Mouse (Mus musculus) limb, embryonic 13.5 days (tissue): ENCODE results near the gene Med13l. TPM values are rescaled to one million over a fixed set of nuclear protein-coding genes. Genes with fewer than 3 reads are reported as not detected.

Experiments
- ATAC-seq: fragments of 200-750 bp; cut with Nextera tagmentation; 2 replicates; pipeline ENCODE4 v1.8.0; 2017; ENCODE audit warnings: low read depth, moderate number of reproducible peaks, moderate TSS enrichment; ENCODE audit not compliant: low FRiP score
- H3K27ac ChIP-seq: fragments of 300-500 bp; sonication (generic); 2 replicates; pipeline ENCODE4 v1.5.1; 2015; ENCODE audit warnings: inconsistent platforms, mild to moderate bottlenecking, moderate library complexity
- H3K27me3 ChIP-seq: fragments of 300-500 bp; sonication (generic); 2 replicates; pipeline ENCODE4 v1.6.1; 2015; ENCODE audit warnings: mild to moderate bottlenecking, inconsistent platforms
- H3K36me3 ChIP-seq: fragments of 300-500 bp; sonication (generic); 2 replicates; pipeline ENCODE4 v1.6.1; 2015; ENCODE audit warnings: inconsistent platforms, mild to moderate bottlenecking, moderate library complexity
- H3K4me1 ChIP-seq: fragments of 300-500 bp; sonication (generic); 2 replicates; pipeline ENCODE4 v1.6.1; 2015; ENCODE audit warnings: inconsistent platforms
- H3K4me2 ChIP-seq: fragments of 300-500 bp; sonication (generic); replicated peaks from 2 replicates; pipeline ENCODE4 v1.6.1; 2015; ENCODE audit warnings: inconsistent platforms, mild to moderate bottlenecking, moderate library complexity
- H3K4me3 ChIP-seq: fragments of 300-500 bp; sonication (generic); 2 replicates; pipeline ENCODE4 v1.5.1; 2015; ENCODE audit warnings: moderate library complexity, mild to moderate bottlenecking, inconsistent platforms
- H3K9ac ChIP-seq: fragments of 300-500 bp; sonication (generic); 2 replicates; pipeline ENCODE4 v1.6.1; 2015; ENCODE audit warnings: mild to moderate bottlenecking, inconsistent platforms
- H3K9me3 ChIP-seq: fragments of 300-500 bp; sonication (generic); 2 replicates; pipeline ENCODE4 v1.6.1; 2016; ENCODE audit warnings: inconsistent platforms
- WGBS: fragments of 180-500 bp; shearing (Covaris S2); methylation state at CpG from one replicate; pipeline ENCODE4 v1.1.7; 2015; 5-methylcytosine and 5-hydroxymethylcytosine counted together
- polyA plus RNA-seq: library from polyadenylated mRNA; unstranded; fragments of >200 nt; fragmentation: Nextera tagmentation; extraction: Ambion mirVana; gene quantifications from 2 replicates; pipeline ENCODE4 v1.2.1, GENCODE M21; 2015

Med13l gene
- polyA plus RNA-seq, 1 experiment from 2014 or later: 19.1 TPM

DNA sequence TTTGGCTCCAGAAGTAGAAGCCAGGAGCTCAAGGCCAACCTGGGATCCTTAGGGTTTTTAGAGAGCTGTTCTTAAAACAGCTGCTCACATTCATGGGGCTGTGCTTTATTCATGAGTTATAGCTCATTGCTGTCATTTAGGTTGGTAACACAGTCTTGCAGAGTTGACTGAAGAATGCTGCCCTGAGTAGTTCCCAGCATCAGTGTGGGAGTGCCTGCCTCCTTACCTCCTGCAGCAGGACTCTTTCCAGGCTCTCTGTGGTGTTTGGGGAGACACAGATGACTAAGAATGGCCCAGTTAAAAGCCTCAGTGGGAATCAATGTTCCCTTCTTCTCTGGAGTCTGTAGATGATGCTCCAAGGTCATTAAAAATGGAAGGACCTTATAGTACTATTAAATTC, 111.6 kb downstream of the Med13l start:
- no peak overlapping the region for H3K9ac ChIP-seq
- no peak overlapping the region for H3K27ac ChIP-seq
- H3K9me3 ChIP-seq: no peaks in the 10 kb centered on the region
- peaks cover 13% of the 10 kb centered on the region for H3K36me3 ChIP-seq
- no peaks in the 10 kb centered on the region for H3K27me3 ChIP-seq
- ATAC-seq: no peak
- peaks cover 71% of the 10 kb centered on the region for H3K4me1 ChIP-seq
- H3K4me3 ChIP-seq: no peak overlapping the region
- H3K4me2 ChIP-seq: no peak overlapping the region

DNA sequence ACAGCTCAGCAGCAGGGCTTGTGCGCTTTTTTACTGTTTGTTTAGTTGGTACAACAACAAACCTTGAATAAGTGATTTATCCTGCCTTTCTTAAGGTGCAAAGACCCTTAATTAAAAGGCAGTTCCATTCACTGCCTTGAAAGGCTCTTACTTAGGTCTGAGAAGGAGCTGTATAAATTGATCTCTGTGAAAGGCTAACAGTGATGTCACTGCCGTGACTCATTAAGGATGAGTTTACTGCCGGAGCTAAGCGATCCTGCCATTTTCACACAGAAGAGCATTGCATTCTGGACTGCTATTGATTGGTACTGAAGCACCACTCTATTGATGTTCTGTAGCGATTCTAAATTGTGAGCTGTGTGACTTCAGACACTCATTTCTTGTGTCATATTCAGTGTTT, 113.4 kb downstream of the Med13l start:
- 52% methylated on average over 5 of the region's 5 CpGs for WGBS
- no peak overlapping the region for H3K4me3 ChIP-seq
- no peak overlapping the region for H3K27ac ChIP-seq
- no peak overlapping the region for H3K9ac ChIP-seq
- H3K4me1 ChIP-seq: peaks cover 71% of the 10 kb centered on the region
- H3K9me3 ChIP-seq: no peaks in the 10 kb centered on the region
- ATAC-seq: no peak
- peaks cover 13% of the 10 kb centered on the region for H3K36me3 ChIP-seq
- H3K27me3 ChIP-seq: no peaks in the 10 kb centered on the region
- no peak overlapping the region for H3K4me2 ChIP-seq

DNA sequence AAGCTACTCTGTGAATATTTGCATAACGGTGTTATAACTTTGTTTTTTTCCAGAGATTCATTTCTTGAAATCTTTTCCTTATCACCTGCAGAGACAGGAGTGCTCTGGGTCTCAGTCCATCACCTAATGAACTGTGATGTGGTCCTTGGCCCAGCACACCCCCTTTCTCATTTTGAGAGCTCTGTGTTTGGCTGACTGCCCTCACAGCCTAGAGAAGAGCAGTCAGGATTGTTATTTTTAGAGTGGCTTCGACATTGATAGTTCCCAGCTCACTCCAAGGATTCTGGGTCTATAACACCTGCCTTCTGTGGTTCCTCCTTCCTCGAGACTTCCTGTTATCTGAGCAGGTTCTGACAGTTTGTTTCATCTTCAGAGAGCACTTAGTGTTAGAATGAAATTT, 113.8 kb downstream of the Med13l start:
- Histone ChIP-seq H3K9me3 (no peaks in the 10 kb centered on the region), H3K4me1 (peaks cover 66% of the 10 kb centered on the region)

DNA sequence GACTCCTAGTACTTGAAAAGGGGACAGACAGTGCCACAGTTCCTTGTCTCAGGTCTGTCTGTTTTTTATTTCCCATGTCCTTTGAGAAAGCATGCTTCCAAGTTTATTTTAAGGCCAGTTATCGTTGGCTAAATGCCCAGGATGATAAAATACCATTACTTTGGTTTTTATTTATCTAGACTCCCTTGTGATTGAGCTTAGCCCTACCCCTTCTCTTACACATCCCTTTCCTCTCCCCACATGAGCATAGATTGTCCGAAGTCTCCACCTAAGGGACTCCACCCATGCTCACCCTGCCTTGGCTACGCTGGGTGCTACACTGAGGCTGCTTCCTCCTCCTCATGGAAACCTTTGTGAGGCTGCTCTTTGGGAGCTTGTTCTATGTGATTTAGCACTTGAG, 115.2 kb downstream of the Med13l start:
- no peak for ATAC-seq
- Histone ChIP-seq H3K36me3 (peaks cover 19% of the 10 kb centered on the region), H3K9ac (no peak overlapping the region), H3K4me3 (no peak overlapping the region), H3K4me2 (no peak overlapping the region), H3K4me1 (peaks cover 57% of the 10 kb centered on the region), H3K27ac (no peak overlapping the region), H3K27me3 (no peaks in the 10 kb centered on the region), H3K9me3 (no peaks in the 10 kb centered on the region)
- WGBS: 75% methylated on average over 3 of the region's 3 CpGs

More for the DNA sequence above, 113.8 kb downstream of the Med13l start:
- no peak for ATAC-seq
- Histone ChIP-seq H3K27me3 (no peaks in the 10 kb centered on the region), H3K27ac (no peak overlapping the region), H3K9ac (no peak overlapping the region), H3K4me3 (no peak overlapping the region), H3K36me3 (peaks cover 17% of the 10 kb centered on the region), H3K4me2 (no peak overlapping the region)
- 57% methylated on average over 3 of the region's 3 CpGs for WGBS

DNA sequence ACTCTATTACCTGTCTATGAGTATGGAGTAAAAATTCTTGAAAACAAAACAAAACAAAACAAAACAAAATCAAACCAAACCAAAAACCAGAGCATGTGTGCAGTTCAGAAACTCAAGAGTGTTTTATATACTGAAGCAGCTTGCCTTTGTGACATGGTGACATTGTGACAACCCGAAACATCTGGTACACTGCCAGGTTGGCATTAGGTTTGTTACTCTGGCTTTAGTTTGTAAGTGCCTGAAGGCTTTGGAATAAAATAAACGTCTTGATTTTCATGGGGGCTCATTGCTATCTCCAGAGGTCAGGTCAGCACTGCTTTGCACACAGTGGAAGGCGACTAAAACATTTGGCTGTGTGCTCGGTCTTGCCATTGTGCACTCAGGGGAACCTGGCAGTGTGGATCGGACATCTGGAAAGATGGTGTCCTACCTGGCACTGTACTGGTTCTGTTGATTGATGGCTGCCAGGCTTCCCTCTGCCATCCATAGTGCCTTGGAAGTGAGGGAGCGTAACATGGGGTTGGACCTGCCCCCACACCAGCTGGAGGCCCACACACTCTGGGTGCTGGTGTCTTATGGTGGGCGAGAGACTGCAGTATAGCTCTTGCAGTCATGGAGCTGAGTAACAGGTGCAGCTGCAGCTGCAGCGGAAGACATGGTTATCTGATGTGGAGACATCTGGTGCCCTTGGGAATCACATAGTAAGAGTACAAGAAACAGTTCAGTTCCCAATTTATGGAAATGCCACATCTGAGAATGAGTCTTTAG, 115.9 kb downstream of the Med13l start:
- H3K9ac ChIP-seq: no peak overlapping the region
- ATAC-seq: no peak
- no peak overlapping the region for H3K4me2 ChIP-seq
- no peaks in the 10 kb centered on the region for H3K9me3 ChIP-seq
- WGBS: 79% methylated on average over 8 of the region's 8 CpGs
- H3K27ac ChIP-seq: no peak overlapping the region
- H3K4me1 ChIP-seq: peaks cover 52% of the 10 kb centered on the region
- no peak overlapping the region for H3K4me3 ChIP-seq
- H3K27me3 ChIP-seq: no peaks in the 10 kb centered on the region
- peaks cover 25% of the 10 kb centered on the region for H3K36me3 ChIP-seq

DNA sequence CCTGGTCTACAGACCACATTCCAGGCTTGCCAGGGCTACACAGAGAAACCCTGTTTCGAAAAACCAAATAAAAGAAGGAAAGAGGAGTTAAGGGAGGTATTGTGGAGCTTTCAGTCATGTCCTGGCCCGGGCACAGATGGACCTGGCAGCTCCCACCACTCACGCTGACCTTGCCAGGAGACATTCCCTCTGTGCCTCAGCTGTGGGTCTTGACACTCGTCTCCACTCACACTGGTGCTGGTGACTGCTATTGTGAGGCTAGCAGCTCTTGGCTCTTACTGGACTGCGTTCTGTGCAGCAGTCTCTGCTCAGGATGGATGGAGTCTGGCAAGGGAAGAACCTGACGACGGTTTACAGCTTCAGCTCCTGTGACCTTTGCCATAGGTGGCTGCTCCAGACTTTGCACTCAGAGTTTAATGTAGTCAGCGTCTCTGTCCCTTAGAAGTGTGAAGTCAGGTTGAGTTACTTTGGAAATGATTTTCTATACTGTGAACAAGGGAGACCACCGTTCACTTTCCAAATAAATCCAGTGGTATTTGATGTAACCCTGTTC, 118.9 kb downstream of the Med13l start:
- H3K4me1 ChIP-seq: peaks cover 36% of the 10 kb centered on the region
- no peaks in the 10 kb centered on the region for H3K9me3 ChIP-seq
- H3K9ac ChIP-seq: no peak overlapping the region
- H3K36me3 ChIP-seq: peaks cover 34% of the 10 kb centered on the region
- ATAC-seq: no peak
- no peak overlapping the region for H3K27ac ChIP-seq
- no peaks in the 10 kb centered on the region for H3K27me3 ChIP-seq
- H3K4me2 ChIP-seq: no peak overlapping the region
- H3K4me3 ChIP-seq: no peak overlapping the region
- WGBS: 68% methylated on average over 9 of the region's 9 CpGs

DNA sequence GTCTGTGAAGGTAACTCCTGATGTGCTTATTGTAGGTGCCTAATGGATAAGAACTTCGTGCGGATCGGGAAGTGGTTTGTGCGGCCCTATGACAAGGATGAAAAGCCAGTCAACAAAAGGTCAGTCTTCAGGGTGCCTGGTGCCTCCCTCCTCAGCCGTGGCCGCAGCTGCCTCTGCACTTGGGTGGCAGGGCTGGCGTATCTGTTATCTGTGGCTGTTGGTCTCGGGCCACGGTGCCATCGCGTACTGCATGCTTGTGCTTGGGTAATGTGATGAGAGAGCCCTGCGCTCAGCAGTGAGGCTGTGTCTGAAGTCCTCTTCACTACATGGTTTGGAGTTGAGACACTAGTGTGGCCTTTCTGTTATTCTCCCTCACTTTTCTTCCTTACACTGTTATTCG, 120.4 kb downstream of the Med13l start:
- Histone ChIP-seq H3K9ac (no peak overlapping the region), H3K36me3 (peaks cover 33% of the 10 kb centered on the region), H3K9me3 (no peaks in the 10 kb centered on the region), H3K4me3 (no peak overlapping the region), H3K27me3 (no peaks in the 10 kb centered on the region), H3K4me1 (peaks cover 27% of the 10 kb centered on the region), H3K4me2 (no peak overlapping the region), H3K27ac (no peak overlapping the region)
- 94% methylated on average over 13 of the region's 13 CpGs for WGBS
- no peak for ATAC-seq

DNA sequence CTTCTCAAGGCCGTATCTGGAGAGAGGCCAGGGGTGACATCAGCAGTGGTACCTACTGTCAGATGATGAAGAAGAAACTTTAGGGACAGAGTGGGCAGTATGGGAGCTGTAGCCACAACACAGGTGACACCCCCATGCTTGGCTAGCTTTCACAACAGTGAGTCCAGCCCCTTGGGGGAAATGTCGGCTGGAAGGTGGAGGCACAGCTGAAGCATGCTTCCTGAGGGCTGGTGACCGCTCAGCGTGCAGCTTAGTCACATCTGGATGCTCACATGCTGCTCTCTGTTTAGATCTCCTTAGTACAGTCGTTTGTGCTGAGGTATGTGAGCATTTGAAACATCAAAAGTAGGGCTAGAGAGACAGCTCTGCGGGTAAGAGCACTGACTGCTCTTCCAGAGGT, 121.5 kb downstream of the Med13l start:
- no peak overlapping the region for H3K4me3 ChIP-seq
- WGBS: 88% methylated on average over 6 of the region's 6 CpGs
- peaks cover 33% of the 10 kb centered on the region for H3K36me3 ChIP-seq
- no peak overlapping the region for H3K9ac ChIP-seq
- no peak overlapping the region for H3K27ac ChIP-seq
- H3K27me3 ChIP-seq: no peaks in the 10 kb centered on the region
- H3K4me2 ChIP-seq: no peak overlapping the region
- no peaks in the 10 kb centered on the region for H3K9me3 ChIP-seq
- ATAC-seq: no peak
- H3K4me1 ChIP-seq: peaks cover 21% of the 10 kb centered on the region

DNA sequence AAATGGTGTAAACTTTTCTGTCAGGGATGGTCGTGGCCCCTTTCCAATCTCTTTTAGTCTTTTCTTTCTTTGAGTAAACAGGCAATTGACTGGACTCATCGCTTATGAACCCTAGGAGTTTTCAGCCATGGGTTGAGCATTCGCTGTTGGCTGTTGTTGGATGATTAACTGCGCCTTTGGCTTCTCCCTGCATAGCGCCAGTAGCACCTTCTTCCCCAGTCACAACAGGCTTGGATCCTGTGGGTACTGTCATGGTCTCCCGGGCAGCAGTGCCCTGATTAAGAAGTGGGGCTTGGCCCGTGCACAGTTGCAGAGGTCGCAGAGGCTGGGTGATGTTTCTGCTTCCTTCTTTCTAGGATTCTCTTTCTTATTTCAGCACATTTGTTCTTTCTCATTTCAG, 124.7 kb downstream of the Med13l start:
- no peak overlapping the region for H3K9ac ChIP-seq
- H3K27ac ChIP-seq: no peak overlapping the region
- H3K36me3 ChIP-seq: peaks cover 34% of the 10 kb centered on the region
- 86% methylated on average over 8 of the region's 8 CpGs for WGBS
- no peaks in the 10 kb centered on the region for H3K9me3 ChIP-seq
- no peak overlapping the region for H3K4me2 ChIP-seq
- ATAC-seq: no peak
- no peaks in the 10 kb centered on the region for H3K27me3 ChIP-seq
- peaks cover 26% of the 10 kb centered on the region for H3K4me1 ChIP-seq
- H3K4me3 ChIP-seq: no peak overlapping the region

DNA sequence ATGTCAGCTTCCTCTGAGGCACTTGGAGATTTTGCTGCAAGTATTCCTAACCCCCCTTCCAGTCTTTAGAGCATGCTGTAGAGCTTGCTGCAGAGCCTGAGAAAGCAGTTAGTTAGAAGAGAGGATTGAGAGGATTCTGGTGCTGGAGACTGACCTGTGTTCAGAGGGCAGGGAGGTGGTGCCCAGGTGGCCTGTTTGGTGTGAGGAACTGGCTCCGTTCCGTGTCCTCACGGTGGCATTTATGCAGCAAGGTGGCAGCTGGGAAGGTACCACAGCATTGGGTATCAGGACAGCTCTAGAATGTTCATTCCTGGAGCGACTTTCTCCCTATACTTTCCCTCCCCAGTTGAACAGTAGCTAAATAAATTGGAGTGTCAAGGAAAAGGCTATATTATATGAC, 125.5 kb downstream of the Med13l start:
- Histone ChIP-seq H3K4me3 (no peak overlapping the region), H3K36me3 (peaks cover 28% of the 10 kb centered on the region)
- 87% methylated on average over 4 of the region's 4 CpGs for WGBS

DNA sequence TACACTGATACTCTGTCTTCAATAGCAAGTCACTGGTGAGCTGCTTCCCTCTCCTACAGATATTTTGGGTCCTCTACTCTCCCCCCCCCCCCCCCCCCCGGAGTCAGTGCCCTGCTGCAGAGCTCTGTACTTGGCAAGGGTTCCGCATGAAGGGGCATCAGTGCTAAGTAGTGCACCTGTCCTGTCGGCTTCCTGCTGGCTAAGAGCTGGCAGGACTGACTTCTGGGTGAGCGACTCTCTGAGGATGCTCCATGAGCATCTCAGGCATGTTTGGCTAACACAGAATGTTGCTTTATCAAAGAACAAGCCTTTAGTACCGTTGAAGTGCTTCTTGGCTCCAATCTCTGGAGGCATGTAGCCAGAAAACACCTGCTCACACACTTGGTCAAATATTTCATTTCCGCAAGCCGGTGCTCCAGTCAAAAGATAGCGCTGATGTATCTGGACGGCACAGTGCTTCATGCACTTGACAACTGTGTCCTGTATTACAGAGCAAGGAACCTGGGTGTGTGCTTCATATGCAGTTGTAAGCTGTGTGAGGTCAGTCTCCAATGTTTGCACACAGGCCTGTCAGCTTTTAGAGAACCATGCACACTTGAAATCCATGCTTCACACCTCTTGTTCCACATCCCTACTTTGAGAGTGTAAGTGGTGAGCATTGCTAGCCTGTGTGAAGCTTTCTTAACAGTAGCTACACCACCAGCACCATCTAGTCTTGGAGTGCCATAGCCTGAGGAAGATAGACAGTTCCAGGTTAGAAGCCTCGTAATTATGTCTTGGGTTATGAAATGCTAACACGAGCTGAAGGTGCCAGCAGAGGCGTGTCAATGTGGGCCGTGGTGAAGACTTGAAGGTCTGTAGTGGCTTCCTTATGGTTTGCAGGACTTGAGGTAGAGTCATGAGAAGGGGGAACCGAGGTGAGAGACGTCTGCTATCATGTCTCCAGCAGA, 128.7 kb downstream of the Med13l start:
- 84% methylated on average over 14 of the region's 15 CpGs for WGBS

More for the DNA sequence above, 125.5 kb downstream of the Med13l start:
- ATAC-seq: no peak
- no peaks in the 10 kb centered on the region for H3K27me3 ChIP-seq
- H3K9ac ChIP-seq: no peak overlapping the region
- H3K4me1 ChIP-seq: peaks cover 26% of the 10 kb centered on the region
- H3K27ac ChIP-seq: no peak overlapping the region
- H3K4me2 ChIP-seq: no peak overlapping the region
- H3K9me3 ChIP-seq: no peaks in the 10 kb centered on the region

DNA sequence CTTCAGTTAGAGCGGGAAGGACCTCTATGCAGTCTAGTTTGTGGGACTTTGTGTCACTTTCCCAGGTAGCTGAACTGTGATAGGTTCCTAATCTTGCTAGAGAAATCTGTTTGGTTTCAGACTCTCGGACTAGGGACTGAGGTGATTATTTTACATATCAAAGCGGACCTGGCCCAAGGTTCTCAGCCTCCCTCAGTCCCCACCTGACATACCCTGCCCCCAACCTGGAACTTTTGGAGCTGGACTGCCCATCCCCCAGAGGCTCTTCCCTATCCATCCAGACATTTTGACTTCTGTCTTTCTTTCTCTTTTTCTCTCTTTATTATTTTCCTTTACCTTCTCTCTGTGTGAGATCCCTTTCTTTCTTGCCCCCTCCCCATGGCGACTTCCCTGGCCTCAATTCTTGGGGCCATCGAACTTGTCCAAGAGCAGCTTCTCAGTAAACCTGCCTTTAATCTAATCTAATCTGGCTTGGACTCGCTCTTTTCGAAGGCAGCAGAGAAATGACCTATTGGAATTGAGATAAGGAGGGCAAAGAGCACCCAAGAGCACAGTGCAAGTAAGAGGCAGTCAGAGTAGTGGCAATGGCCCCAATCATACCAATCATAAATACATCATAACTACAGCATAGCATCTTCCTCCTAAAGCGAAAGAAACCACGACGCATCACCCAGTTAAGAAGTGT, 130.7 kb downstream of the Med13l start:
- Histone ChIP-seq H3K27me3 (no peaks in the 10 kb centered on the region), H3K4me1 (peaks cover 31% of the 10 kb centered on the region), H3K4me2 (no peak overlapping the region), H3K27ac (no peak overlapping the region), H3K9ac (no peak overlapping the region), H3K36me3 (peaks cover 5% of the 10 kb centered on the region; the same call in 1 of the 2 replicates), H3K9me3 (no peaks in the 10 kb centered on the region), H3K4me3 (no peak overlapping the region)
- ATAC-seq: no peak
- 84% methylated on average over 10 of the region's 10 CpGs for WGBS

More for the DNA sequence above, 128.7 kb downstream of the Med13l start:
- H3K9me3 ChIP-seq: no peaks in the 10 kb centered on the region
- no peak overlapping the region for H3K27ac ChIP-seq
- H3K27me3 ChIP-seq: no peaks in the 10 kb centered on the region
- no peak overlapping the region for H3K9ac ChIP-seq
- peaks cover 10% of the 10 kb centered on the region for H3K36me3 ChIP-seq
- no peak overlapping the region for H3K4me3 ChIP-seq
- H3K4me2 ChIP-seq: no peak overlapping the region
- ATAC-seq: no peak
- peaks cover 26% of the 10 kb centered on the region for H3K4me1 ChIP-seq
